27 mouse cellular contexts compared by ENCODE assay signal in the genomic region with DNA sequence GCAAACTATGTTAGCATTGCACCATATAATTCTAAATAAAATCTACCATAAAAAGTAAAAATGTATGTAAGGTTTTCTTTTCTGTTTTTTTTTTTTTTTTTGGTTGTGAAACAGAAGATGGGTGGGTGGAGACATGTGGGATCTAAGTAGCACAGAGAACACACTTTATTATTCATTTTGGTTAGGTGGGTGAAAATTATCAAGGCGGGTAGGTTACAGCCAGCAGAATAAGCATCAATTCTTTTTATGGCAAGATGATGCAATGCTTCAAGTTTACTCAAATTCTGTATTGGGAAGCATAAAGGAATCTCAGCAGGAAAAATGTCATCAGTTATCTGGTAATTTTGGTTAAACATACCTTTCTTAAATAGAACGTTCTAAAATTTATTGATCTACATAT.
"Had no signal": no experiment of that assay in that cellular context is flagged by ENCODE, and none has a peak within 500 bp of the region (broad histone marks: within the 10 kb centered on the region; RNA-seq: fewer than 3 reads in every experiment).

No protein-coding gene starts in this region.

- H3K4me3 ChIP-seq: heart, adult 2 months; heart, embryonic 10.5 days; heart, embryonic 12.5 days; hindbrain, embryonic 10.5 days; hindbrain, embryonic 12.5 days; intestine, embryonic 15.5 days; layer of hippocampus, adult 2 months; limb, embryonic 10.5 days; limb, embryonic 12.5 days; liver, embryonic 13.5 days; liver, embryonic 15.5 days had no signal

- H3K36me3 ChIP-seq: heart, embryonic 10.5 days; heart, embryonic 12.5 days; hindbrain, embryonic 10.5 days; hindbrain, embryonic 12.5 days; intestine, embryonic 15.5 days; limb, embryonic 10.5 days; limb, embryonic 12.5 days; liver, embryonic 13.5 days; liver, embryonic 15.5 days had no signal

- H3K27ac ChIP-seq: heart, adult 2 months; heart, embryonic 10.5 days; hindbrain, embryonic 10.5 days; hindbrain, embryonic 12.5 days; hindbrain, embryonic 14.5 days; intestine, embryonic 15.5 days; layer of hippocampus, adult 2 months; limb, embryonic 10.5 days; limb, embryonic 12.5 days; liver, embryonic 13.5 days; liver, embryonic 15.5 days had no signal

- H3K9me3 ChIP-seq: heart, embryonic 10.5 days; heart, embryonic 12.5 days; intestine, embryonic 15.5 days; limb, embryonic 10.5 days; limb, embryonic 12.5 days; liver, embryonic 13.5 days; liver, embryonic 15.5 days had no signal

- DNase-seq: gastrocnemius, postnatal 14 days; gastrocnemius, postnatal 36 days; heart, adult 11 months; heart, adult 2 months; heart, postnatal 10 days; heart, postnatal 4 days; kidney, adult 18-20 months; kidney, adult 8-10 months; kidney, postnatal 10 days; kidney, postnatal 25 days; kidney, postnatal 4 days; liver; liver, embryonic 13.5 days had no signal

- H3K4me2 ChIP-seq: heart, embryonic 12.5 days; hindbrain, embryonic 12.5 days; hindbrain, embryonic 14.5 days; intestine, embryonic 15.5 days; limb, embryonic 12.5 days; liver, embryonic 11.5 days; liver, embryonic 13.5 days; liver, embryonic 15.5 days had no signal

- H3K9ac ChIP-seq: heart, embryonic 12.5 days; hindbrain, embryonic 12.5 days; hindbrain, embryonic 14.5 days; intestine, embryonic 15.5 days; limb, embryonic 12.5 days; liver, embryonic 13.5 days; liver, embryonic 15.5 days had no signal

- ATAC-seq: hindbrain, embryonic 16.5 days; inflammation-experienced regulatory T-cells, adult 6 months; intestine, embryonic 15.5 days; intestine, postnatal 0 days had no signal

- H3K4me1 ChIP-seq: heart, embryonic 10.5 days; heart, embryonic 12.5 days; hindbrain, embryonic 10.5 days; hindbrain, embryonic 12.5 days; intestine, embryonic 15.5 days; limb, embryonic 10.5 days; limb, embryonic 12.5 days; liver, embryonic 13.5 days; liver, embryonic 15.5 days had no signal

- H3K27me3 ChIP-seq: heart, embryonic 12.5 days; hindbrain, embryonic 12.5 days; intestine, embryonic 15.5 days; limb, embryonic 12.5 days; liver, embryonic 13.5 days; liver, embryonic 15.5 days had no signal
